Mouse (Mus musculus): ENCODE results near the gene Ano3.

Gene Ano3

GRCm38 (mm10) chr2:110814964-110815363, 135.8 kb downstream of the Ano3 start:
- in situ Hi-C loops (cut with MboI; ENCODE audit: low sequenced_read_pairs): no loop called here

DNA sequence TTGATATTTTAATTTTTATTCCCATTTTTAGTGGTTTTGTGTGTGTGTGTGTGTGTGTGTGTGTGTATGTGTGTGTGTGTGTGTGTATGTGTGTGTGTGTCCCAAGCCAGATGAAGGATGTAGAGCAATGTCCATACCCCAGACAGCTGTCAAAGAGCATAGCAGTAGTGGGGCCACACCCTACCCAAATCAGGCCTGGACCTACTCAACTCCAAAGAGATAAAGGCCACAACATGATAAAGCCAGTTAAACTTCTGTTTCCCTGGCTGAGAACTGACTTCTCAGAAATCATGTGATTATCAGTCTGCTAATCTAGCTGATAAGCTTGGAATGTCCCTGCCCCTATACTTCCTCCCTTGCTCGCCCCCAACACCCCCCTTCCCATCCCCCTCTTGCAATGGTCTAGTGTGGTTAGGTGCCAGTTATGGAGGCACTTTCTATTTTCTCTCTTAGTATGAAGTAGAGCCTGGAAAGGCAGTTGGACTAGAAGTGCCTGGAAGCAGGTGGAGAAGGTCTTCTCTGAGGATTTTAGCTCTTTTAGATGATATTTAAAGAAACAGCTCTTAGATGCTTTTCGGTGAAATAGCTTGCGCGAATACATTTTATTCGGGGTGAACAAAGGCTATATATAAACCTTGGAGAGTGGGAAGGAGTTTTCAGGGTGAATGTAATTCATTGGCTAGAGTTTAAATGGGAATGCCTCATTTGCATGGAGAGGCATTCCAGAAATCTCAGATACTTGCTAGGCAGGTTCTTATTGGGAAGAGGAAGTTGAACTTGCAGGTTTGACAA, 144.2 kb downstream of the Ano3 start:
- in situ Hi-C loops (cut with MboI; ENCODE audit: low sequenced_read_pairs): no loop called here

DNA sequence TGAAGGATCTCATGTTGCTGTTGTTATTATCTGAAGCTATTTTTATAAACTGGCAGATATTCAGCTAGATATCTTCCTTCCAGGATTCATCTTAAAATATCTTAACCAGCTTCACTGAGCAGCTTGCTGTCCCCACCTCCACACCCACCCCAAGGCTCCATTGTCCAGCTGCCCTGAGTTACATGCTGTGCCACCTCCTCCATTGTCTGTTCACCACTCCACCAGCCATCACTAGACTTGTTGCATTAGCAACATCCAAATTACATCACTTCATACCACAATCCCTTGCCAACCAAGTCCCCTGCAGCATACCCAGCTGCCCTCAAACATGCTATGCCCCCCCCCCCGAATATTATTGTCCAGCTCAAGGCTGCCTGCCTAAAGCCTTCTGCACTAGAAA, 154.8 kb downstream of the Ano3 start:
- in situ Hi-C loops (cut with MboI; ENCODE audit: low sequenced_read_pairs): no loop called here

DNA sequence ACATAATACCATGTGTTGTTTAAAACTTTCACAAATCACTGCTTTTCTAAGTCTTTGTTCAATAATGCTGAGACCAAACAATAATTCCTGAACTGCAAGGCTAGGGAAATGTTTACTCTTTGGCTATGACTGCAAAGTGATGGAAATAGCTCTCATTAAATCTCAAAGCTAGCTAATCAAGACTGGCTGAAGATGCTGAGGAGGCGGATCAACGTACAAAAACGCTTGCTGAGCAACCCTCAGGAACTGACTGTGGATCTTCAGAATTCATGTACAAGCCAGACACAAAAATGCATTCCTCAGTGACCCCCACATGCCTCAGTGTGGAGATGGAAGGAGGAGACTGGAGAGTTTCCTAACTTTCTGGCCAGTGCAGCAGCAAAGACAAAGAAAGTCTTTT, 155.3 kb downstream of the Ano3 start:
- in situ Hi-C loops (cut with MboI; ENCODE audit: low sequenced_read_pairs): no loop called here

DNA sequence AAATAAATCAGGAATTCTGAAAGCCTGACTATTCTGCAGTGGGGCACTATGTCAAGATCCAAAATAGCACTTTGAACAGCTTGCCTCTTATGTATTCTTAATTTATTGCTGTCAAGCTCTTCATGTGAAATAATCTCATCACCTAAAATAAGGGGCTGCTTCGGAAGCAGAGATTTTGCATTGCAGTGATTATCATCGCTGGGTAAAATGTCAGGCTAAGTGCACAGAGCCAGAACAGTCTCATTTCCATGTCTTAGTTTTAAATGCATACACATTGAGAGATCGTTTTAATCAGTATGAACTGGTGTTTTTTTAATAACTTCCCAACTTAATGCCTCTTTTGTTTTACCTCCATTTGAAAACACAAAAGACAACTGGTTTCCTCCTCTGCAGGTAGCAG, 163.3 kb downstream of the Ano3 start:
- in situ Hi-C loops (cut with MboI; ENCODE audit: low sequenced_read_pairs): no loop called here

DNA sequence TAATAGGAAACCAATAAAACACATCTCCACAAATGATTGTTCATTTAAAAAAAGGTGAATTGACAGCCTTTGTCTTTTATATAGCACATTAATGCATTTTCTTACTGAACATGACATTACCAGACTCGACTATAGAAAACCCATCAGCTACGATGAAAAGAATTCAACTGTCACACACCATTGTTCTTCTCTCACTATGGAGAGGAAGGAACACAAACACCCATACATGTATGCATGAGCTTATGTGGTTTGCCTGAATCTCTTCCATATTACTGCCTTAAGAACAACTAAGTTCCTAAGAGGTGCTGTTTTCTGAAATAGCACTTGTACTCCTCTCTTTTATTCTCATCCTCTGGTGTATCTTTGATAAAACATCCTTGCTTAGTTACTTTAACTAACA, 191.3 kb downstream of the Ano3 start:
- in situ Hi-C loops (cut with MboI; ENCODE audit: low sequenced_read_pairs): no loop called here

DNA sequence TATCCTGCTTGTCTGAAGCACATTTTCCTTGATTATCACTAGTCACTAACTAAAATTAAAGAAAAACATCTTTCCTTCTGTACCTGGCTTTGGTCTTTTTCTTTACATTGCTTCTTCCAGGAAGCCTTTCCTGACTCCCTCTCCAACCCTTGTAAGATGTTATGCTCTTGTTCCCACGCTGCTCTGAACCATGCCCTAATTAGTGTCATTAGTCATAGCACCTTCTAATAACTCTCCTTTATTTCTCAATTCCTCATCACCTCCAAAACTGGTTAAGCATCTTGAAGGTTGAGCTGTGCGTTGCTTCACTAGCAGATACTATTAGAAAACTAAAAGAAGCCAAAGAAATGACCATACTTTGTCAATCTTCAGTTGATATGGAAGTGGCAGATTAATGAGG, 193.2 kb downstream of the Ano3 start:
- in situ Hi-C loops (cut with MboI; ENCODE audit: low sequenced_read_pairs): no loop called here

DNA sequence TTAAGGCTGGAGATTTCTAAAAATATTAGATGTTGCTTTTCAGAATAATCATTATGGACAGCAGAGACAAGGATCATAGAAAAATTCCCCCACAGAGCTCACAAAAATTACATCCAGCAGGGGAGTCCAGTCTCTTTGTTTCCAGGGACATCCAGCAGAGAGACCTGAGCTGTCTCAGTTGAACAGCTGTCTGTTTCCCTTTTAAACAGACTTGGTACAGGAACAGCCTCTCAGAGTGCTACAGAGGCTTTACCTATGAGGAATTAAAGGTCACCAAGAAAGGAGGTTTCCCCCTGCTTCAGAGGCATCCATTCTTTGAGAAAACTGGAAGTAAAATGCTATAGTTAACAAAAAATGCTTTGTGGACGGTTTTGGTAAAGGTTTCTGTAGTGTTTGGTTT, 210.2 kb downstream of the Ano3 start:
- in situ Hi-C loops (cut with MboI; ENCODE audit: low sequenced_read_pairs): no loop called here

- in situ Hi-C loops (cut with MboI; ENCODE audit: low sequenced_read_pairs): no loop called here
Observed at GRCm38 (mm10) chr2:110739781-110740180, 210.9 kb downstream of the Ano3 start.

GRCm38 (mm10) chr2:110737981-110738380, 212.7 kb downstream of the Ano3 start:
- in situ Hi-C loops (cut with MboI; ENCODE audit: low sequenced_read_pairs): no loop called here

GRCm38 (mm10) chr2:110737236-110737635, 213.5 kb downstream of the Ano3 start:
- in situ Hi-C loops (cut with MboI; ENCODE audit: low sequenced_read_pairs): no loop called here

DNA sequence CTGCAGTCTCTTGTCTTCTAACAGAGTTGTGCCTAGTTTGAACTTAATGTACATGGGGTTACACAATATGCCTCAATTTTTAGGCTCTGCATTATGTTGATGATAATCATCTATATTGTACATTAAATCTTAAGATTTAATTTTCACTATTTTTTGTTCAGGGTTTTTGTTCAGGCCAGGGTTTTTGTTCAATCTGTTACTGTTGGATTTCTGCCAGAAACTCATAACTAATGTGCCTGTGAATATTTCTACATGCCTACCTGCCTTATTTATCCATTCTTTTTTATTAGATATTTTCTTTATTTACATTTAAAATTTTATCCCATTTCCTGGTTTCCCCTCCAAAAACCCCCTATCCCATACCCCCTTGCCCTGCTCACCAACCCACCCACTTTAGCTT, 224.6 kb downstream of the Ano3 start:
- in situ Hi-C loops (cut with MboI; ENCODE audit: low sequenced_read_pairs): no loop called here

- in situ Hi-C loops (cut with MboI; ENCODE audit: low sequenced_read_pairs): no loop called here
Observed at GRCm38 (mm10) chr2:110722208-110722607, 228.5 kb downstream of the Ano3 start.

DNA sequence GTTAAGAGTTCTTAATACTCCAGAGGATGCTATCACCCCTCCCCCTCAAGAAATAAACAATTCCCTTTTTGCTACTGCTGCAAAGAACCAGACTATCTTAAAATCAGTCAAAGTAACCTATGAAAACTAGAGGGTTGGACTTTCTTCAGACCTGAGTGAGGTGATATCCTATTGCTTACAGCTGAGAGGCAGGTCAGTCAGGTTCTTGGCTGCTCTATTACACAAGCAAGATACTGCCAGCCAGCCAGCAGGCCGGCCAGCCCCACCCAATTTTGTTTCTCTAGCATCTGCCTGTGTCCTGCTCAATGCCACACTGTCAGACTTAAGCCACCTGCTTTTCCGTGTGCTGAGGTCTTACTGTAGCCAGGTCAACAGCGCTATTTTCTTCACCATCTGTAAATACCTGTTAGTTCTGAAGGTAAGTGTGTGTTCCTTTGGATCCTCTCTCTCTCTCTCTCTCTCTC, 229.4 kb downstream of the Ano3 start, which contains the start of gene Muc15:
TSS of gene Muc15 (plus strand) at position 51 of the 464 bp plus-strand sequence.
- in situ Hi-C loops (cut with MboI; ENCODE audit: low sequenced_read_pairs): no loop called here

DNA sequence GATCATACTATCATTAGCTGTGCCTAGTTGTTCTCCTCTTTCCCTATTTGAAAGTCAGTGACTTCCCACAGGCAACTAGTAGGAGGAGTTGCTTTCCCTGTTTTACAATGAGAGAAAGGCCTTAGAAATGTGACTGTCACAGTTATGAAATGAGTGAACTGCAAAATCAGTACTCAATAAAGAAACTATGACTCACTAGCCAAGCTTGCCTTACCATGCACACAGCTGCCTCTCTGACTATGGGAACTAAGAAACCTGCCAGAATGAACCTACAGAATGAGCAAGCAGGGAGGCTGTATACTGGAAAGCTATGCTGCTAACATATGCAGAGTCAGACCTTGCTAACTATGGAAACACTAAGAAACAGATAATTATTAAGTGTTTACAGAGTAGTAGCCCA, 231.7 kb downstream of the Ano3 start:
- in situ Hi-C loops (cut with MboI; ENCODE audit: low sequenced_read_pairs): no loop called here

GRCm38 (mm10) chr2:110710055-110710720, 240.5 kb downstream of the Ano3 start:
- in situ Hi-C loops (cut with MboI; ENCODE audit: low sequenced_read_pairs): no loop called here

- in situ Hi-C loops (cut with MboI; ENCODE audit: low sequenced_read_pairs): no loop called here
Observed at GRCm38 (mm10) chr2:110709436-110709835, 241.3 kb downstream of the Ano3 start.

DNA sequence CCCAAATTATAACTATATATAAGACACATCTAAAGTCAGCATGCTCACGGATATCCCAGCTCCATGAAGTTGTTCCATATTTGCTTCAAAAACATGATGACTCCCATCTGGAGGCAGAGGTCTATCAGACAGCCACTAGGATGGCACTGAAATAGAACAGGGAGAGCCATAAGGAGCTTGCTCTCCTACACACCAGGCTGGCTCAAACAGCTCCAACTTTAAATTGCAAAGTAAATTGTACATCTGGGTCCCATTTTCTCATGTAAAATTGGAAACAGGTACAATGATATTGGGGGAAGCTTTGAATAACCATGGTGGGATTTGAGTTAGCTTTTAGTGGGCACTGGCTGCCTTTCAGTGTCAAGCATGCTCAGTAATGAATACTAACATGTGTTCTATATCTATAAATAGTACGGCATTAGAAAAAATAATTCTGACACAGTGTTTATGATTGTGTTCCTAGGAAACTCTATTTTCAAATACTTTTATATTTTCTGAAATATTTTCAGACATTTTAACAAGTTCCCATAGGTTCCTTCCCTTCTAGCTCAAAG, 279.6 kb downstream of the Ano3 start:
- in situ Hi-C loops (cut with MboI; ENCODE audit: low sequenced_read_pairs): no loop called here

DNA sequence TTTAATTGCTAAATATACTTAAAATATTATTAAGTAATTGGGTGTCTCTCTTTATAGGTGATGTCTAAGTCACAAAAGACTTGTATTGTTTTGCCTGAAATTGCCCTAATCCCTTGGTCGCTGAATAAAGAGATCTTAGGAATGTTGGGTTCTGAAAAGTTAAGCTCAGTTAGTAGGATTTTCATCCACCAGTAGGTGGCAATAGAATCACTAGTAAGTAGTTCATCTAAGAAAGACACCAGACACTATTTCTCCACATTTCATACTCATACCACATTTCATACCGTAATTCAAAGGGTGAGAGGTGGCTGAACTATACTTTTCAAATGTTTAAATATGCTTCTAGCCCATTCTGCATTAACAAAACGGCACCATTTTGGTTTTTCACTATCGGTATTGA, 287.4 kb downstream of the Ano3 start:
- in situ Hi-C loops (cut with MboI; ENCODE audit: low sequenced_read_pairs): no loop called here

- in situ Hi-C loops (cut with MboI; ENCODE audit: low sequenced_read_pairs): no loop called here
Observed at GRCm38 (mm10) chr2:110644846-110645245, 305.9 kb downstream of the Ano3 start.

DNA sequence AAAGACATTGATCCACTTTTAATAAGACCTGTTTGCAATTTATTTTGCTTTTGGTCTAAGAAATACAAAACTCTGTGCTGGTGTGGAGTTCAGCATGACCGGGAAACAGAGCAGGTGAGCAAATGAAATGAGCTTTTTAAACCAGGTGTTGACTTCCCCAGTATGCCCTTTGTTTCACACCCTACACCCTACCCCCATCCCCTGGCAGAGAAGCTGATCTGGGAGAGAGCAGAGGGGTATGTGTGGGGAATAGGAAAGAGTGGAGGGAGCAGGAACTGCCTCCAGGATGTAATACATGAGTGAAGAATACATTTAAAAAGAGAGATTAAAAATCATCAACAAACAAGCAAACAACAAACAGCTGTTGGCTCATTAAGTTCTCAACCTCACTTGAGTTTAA, 306.4 kb downstream of the Ano3 start:
- in situ Hi-C loops (cut with MboI; ENCODE audit: low sequenced_read_pairs): no loop called here

All from CH12F3 (cell line).